Mouse (Mus musculus) stomach, postnatal 0 days (tissue): ENCODE measurements around the gene Cib3.

ENCODE experiments used
- CTCF ChIP-seq: IDR thresholded peaks from 2 replicates; pipeline ENCODE4 v1.5.1; 2016; ENCODE audit warnings: antibody characterized with exemption, low read depth, mild to moderate bottlenecking, moderate library complexity
- EP300 ChIP-seq: optimal IDR thresholded peaks from 2 replicates; pipeline ENCODE3; 2016; ENCODE audit warnings: antibody characterized with exemption

GRCm38 (mm10) chr8:72192065-72192464 is 20.6 kb downstream of the Cib3 start:
- no peak for TF ChIP-seq CTCF
- TF ChIP-seq EP300, result no peak
